Mouse (Mus musculus) lung, postnatal 0 days (tissue): ENCODE measurements around the gene Snx21. TPM values are rescaled to one million over a fixed set of nuclear protein-coding genes. Genes with fewer than 3 reads are reported as not detected.

Source experiments
- ATAC-seq: fragments of 200-750 bp; cut with Nextera tagmentation; 2 replicates; pipeline ENCODE4 v1.8.0; 2017; ENCODE audit warnings: moderate library complexity
- DNase-seq: peaks from one replicate; pipeline ENCODE4 v3.0.0-alpha.2; 2016; ENCODE audit warnings: low spot score
- H3K27ac ChIP-seq: fragments of 300-500 bp; sonication (generic); 2 replicates; pipeline ENCODE4 v1.5.1; 2014; ENCODE audit warnings: antibody characterized with exemption, mild to moderate bottlenecking, low read length, mixed read lengths
- H3K27me3 ChIP-seq: fragments of 300-500 bp; sonication (generic); replicated peaks from 2 replicates; pipeline ENCODE4 v1.6.1; 2014; ENCODE audit warnings: low read length, mixed read lengths; ENCODE audit not compliant: insufficient read depth
- H3K36me3 ChIP-seq: fragments of 300-500 bp; sonication (generic); 2 replicates; pipeline ENCODE4 v1.6.1; 2014; ENCODE audit warnings: low read length, mixed read lengths; ENCODE audit not compliant: insufficient read depth
- H3K4me1 ChIP-seq: fragments of 300-500 bp; sonication (generic); 2 replicates; pipeline ENCODE4 v1.6.1; 2014; ENCODE audit warnings: antibody characterized with exemption, low read depth, low read length, mixed read lengths; ENCODE audit not compliant: insufficient read depth
- H3K4me2 ChIP-seq: fragments of 300-500 bp; sonication (generic); replicated peaks from 2 replicates; pipeline ENCODE4 v1.6.1; 2014; ENCODE audit warnings: low read depth, mild to moderate bottlenecking, low read length, moderate library complexity, mixed read lengths
- H3K4me3 ChIP-seq: fragments of 300-500 bp; sonication (generic); 2 replicates; pipeline ENCODE4 v1.5.1; 2014; ENCODE audit warnings: low read depth, low read length
- H3K9ac ChIP-seq: fragments of 300-500 bp; sonication (generic); replicated peaks from 2 replicates; pipeline ENCODE4 v1.6.1; 2014; ENCODE audit warnings: low read depth, mild to moderate bottlenecking
- H3K9me3 ChIP-seq: fragments of 300-500 bp; sonication (generic); 2 replicates; pipeline ENCODE4 v1.6.1; 2016; ENCODE audit warnings: low read length, mixed read lengths
- CTCF ChIP-seq: IDR thresholded peaks from 2 replicates; pipeline ENCODE4 v1.5.1; 2016; ENCODE audit warnings: antibody characterized with exemption, mild to moderate bottlenecking
- EP300 ChIP-seq: IDR thresholded peaks from 2 replicates; pipeline ENCODE4 v1.6.1; 2016; ENCODE audit warnings: antibody characterized with exemption, mild to moderate bottlenecking, control low read depth
- WGBS: fragments of 180-500 bp; shearing (Covaris S2); extraction: QIAGEN DNeasy Blood & Tissue Kit; methylation state at CpG from one replicate; pipeline ENCODE4 v1.1.7; 2014; 5-methylcytosine and 5-hydroxymethylcytosine counted together
- polyA plus RNA-seq: library from polyadenylated mRNA; unstranded; fragments of >200 nt; fragmentation: Nextera tagmentation; extraction: Ambion mirVana; gene quantifications from 2 replicates; pipeline ENCODE4 v1.2.1, GENCODE M21; 2015

The Snx21 gene
- polyA plus RNA-seq, 1 experiment from 2014 or later = 28.6 TPM

- H3K27ac ChIP-seq = no peak overlapping the region
- H3K9me3 ChIP-seq = no peaks in the 10 kb centered on the region
- peaks cover 47% of the 10 kb centered on the region for H3K36me3 ChIP-seq
- H3K27me3 ChIP-seq = no peaks in the 10 kb centered on the region
- WGBS = 54% methylated on average over 1 of the region's 1 CpGs
- no peaks in the 10 kb centered on the region for H3K4me1 ChIP-seq
- H3K9ac ChIP-seq = no peak overlapping the region
- ATAC-seq = no peak
- no peak for DNase-seq
- no peak overlapping the region for H3K4me2 ChIP-seq
- no peak overlapping the region for H3K4me3 ChIP-seq
- TF ChIP-seq CTCF (no peak), EP300 (no peak)
Observed at GRCm38 (mm10) chr2:164758692-164759091, 26.9 kb upstream of the Snx21 start.

- H3K9ac ChIP-seq = no peak overlapping the region
- no peaks in the 10 kb centered on the region for H3K9me3 ChIP-seq
- no peak for TF ChIP-seq CTCF
- no peak for TF ChIP-seq EP300
- ATAC-seq = no peak
- WGBS = 72% methylated on average over 4 of the region's 4 CpGs
- H3K4me1 ChIP-seq = no peaks in the 10 kb centered on the region
- no peak overlapping the region for H3K4me3 ChIP-seq
- H3K4me2 ChIP-seq = no peak overlapping the region
- DNase-seq = no peak
- H3K36me3 ChIP-seq = peaks cover 36% of the 10 kb centered on the region
- no peak overlapping the region for H3K27ac ChIP-seq
- H3K27me3 ChIP-seq = no peaks in the 10 kb centered on the region
Observed at GRCm38 (mm10) chr2:164760059-164760833, 25.4 kb upstream of the Snx21 start.

DNA sequence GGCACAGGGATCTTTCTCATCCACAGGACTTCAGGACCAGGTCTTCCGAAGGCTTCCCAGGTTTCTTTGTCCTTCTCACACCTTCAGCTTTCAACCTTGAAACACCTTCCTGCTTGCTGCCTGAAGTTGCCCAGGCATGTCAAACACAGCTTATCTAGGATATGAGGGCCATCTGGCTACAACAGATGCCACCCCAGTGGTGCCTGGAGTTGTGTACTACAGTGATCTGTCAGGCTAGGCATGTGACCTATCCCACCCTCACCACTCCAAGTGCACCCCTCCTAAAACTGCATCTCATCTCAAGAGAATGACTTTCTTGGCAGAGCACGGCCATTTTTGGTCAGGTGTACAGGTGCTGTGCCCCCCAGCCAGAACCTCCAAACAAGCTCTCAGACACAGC is 24.1 kb upstream of the Snx21 start:
- Histone ChIP-seq H3K27ac (no peak overlapping the region), H3K9ac (no peak overlapping the region), H3K27me3 (no peaks in the 10 kb centered on the region), H3K4me3 (no peak overlapping the region), H3K4me1 (no peaks in the 10 kb centered on the region), H3K4me2 (no peak overlapping the region), H3K36me3 (peaks cover 28% of the 10 kb centered on the region), H3K9me3 (no peaks in the 10 kb centered on the region)
- TF ChIP-seq CTCF (no peak), EP300 (no peak)
- ATAC-seq (no peak), DNase-seq (no peak)
- WGBS = 85% methylated on average over 2 of the region's 2 CpGs

- Histone ChIP-seq H3K36me3 (peaks cover 28% of the 10 kb centered on the region), H3K9ac (no peak overlapping the region), H3K4me1 (no peaks in the 10 kb centered on the region), H3K27ac (no peak overlapping the region), H3K27me3 (no peaks in the 10 kb centered on the region), H3K9me3 (no peaks in the 10 kb centered on the region), H3K4me2 (no peak overlapping the region), H3K4me3 (no peak overlapping the region)
- 99% methylated on average over 4 of the region's 4 CpGs for WGBS
- no peak for ATAC-seq
- no peak for DNase-seq
- TF ChIP-seq CTCF (no peak), EP300 (no peak)
Observed at GRCm38 (mm10) chr2:164761971-164762370, 23.7 kb upstream of the Snx21 start.

- Histone ChIP-seq H3K4me2 (no peak overlapping the region), H3K36me3 (peaks cover 28% of the 10 kb centered on the region), H3K9ac (no peak overlapping the region), H3K27ac (no peak overlapping the region), H3K4me1 (no peaks in the 10 kb centered on the region), H3K27me3 (no peaks in the 10 kb centered on the region), H3K4me3 (no peak overlapping the region), H3K9me3 (no peaks in the 10 kb centered on the region)
- 72% methylated on average over 7 of the region's 7 CpGs for WGBS
- no peak for TF ChIP-seq CTCF
- TF ChIP-seq EP300 = no peak
- DNase-seq (no peak), ATAC-seq (no peak)
Observed at GRCm38 (mm10) chr2:164762593-164762992, 23.0 kb upstream of the Snx21 start.

GRCm38 (mm10) chr2:164765841-164766240 is 19.8 kb upstream of the Snx21 start:
- Histone ChIP-seq H3K9ac (no peak overlapping the region), H3K4me3 (no peak overlapping the region), H3K36me3 (peaks cover 13% of the 10 kb centered on the region), H3K27ac (no peak overlapping the region), H3K9me3 (no peaks in the 10 kb centered on the region), H3K27me3 (no peaks in the 10 kb centered on the region), H3K4me1 (peaks cover 8% of the 10 kb centered on the region), H3K4me2 (no peak overlapping the region)
- TF ChIP-seq CTCF (no peak), EP300 (no peak)
- WGBS = 70% methylated on average over 3 of the region's 3 CpGs
- DNase-seq (no peak), ATAC-seq (no peak)
